Mouse (Mus musculus) heart, postnatal 10 days (tissue): ENCODE data around the gene Lekr1. TPM values are rescaled to one million over a fixed set of nuclear protein-coding genes. Genes with fewer than 3 reads are reported as not detected.
A peak's percentile ranks its signal among the peaks of the same experiment; 100 is the strongest.
"Not testable (repeated sequence)": the region's sequence is repeated elsewhere in the genome, so short reads cannot be mapped to it uniquely, and the experiment has no call there.

ENCODE experiments used
- DNase-seq, 2 experiments: peaks; one replicate each; pipeline ENCODE4 v3.0.0; 2021
- intact Hi-C: fragments of 180-260 bp; cut with DNase I; formaldehyde crosslinking; loops from one replicate; pipeline ENCODE4 v1.15.1; 2025
- total RNA-seq, 2 experiments: library from RNA; stranded (reverse); gene quantifications; 2 replicates each; pipeline ENCODE4 v1.2.3; 2021

The Lekr1 gene
- total RNA-seq, 2 experiments from 2014 or later = 2.9 to 3.5 TPM

DNA sequence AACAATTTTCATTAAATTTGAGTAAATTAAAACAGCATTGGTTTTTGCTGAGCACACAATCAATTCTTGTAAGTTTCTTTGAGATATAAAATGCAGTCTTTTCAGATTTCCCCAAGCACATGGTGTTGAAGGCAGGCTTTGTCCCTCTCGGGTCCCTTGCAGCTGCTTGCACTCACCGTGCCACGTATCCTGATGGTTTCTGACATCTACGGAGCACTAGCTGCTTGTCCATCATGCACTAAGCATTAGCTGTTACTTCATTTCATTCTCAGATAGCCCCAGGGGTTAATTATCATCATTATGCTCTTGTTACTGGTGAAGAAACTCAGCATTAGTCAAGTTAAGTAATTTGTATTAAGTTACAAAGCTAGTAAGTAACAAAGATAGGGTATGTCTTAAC lies 78.9 kb downstream of the Lekr1 start:
- intact Hi-C loops = no loop called here
- DNase-seq = no peak

DNA sequence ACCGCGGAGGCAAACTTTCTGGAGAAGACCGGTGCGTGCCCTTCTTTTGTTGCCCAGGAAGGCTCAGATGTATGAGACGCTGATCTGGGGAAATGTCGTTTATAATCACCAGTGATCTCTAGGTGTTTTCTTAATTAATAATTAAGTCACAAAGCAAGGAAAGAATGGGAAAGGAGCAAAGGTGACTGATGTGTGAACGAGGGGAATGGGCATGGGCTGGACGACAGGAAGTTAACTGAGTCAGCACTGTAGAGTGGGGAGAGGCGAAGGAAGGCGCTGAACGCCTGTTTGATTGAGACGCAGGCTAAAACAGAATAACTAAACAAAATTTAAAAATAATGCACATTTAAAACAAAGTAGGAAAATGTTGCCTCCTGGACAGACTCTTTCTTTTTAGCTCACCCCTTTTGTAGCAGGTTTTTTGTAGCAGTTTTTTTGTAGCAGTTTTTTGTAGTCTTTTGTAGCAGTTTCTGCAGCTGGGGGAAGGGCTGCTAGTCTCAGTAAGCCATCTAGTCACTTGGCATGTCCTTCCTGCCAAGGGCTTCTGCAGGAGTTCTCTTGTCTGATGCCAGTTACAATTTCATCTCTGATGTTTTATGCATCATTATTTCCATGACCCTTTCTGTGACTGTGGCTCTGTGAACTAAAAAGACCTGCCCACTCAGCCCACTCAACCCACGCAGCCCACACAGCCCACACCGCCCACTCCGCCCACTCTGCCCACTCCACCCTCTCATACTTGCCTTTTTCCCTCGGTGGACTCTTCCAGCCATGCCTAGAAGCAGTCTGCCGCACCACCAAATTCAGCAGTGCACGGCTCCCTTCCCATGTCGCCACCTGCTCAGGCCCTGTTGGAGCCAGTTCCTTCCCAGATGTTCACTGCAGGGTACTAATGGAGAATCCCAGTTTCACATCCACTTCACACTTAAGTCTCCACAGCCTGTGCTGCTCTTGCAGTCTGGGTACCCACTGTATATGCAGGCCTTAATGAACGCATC lies 98.8 kb downstream of the Lekr1 start:
- intact Hi-C loops = no loop called here
- DNase-seq = no peak

DNA sequence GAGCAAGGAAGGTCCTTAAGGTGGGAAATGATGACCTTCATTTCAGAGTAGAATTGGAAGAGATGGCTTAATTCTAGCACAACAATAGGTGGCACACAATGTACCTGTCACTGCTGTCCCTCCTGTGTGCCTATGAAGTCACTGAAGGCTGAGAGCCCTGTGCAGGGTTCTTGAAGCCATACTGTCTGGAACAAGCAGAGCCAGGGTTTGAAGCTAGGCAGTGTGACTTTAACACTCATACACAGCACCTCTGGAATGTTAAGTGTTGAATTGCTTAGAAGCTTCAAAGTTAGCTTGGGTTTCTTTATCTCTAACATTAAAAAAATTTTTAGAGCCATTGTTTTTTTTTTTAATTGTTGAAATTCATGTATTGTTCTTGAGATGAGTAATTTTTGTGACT lies 100.4 kb downstream of the Lekr1 start:
- DNase-seq = no peak
- intact Hi-C loops = no loop called here

DNA sequence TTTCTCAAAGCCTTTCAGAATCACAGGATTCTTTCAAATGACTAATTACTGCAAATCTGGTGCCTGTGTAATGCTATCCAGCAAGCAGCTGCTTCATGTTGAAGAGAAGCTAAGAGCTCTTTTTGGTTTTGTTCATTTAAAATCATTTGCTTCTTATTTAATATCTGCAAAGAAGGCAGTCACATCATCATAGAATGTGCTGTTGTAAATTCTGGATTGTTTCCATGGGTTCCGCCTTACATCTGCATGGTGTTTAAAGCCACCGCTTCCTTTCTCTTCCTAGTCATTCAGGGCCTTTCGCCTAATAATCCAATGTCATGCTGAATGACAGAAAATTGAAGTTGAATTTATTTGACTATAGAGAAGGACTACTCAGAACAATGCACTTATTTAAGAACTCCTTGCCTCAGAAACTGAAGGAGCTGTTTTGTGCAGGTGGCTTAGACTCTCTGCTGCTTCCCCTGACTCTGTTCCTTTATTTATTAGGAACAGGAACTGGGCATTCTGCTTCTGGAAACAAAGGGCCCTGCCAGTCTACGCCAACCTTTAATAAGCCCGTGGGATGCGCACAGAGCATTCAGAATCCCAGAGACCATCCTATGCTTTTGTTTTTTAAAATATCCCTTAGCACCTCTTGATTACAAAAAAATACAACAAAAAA lies 101.3 kb downstream of the Lekr1 start:
- DNase-seq = peak in 1 of 2 experiments; percentile 15
- intact Hi-C loops = no loop called here

DNA sequence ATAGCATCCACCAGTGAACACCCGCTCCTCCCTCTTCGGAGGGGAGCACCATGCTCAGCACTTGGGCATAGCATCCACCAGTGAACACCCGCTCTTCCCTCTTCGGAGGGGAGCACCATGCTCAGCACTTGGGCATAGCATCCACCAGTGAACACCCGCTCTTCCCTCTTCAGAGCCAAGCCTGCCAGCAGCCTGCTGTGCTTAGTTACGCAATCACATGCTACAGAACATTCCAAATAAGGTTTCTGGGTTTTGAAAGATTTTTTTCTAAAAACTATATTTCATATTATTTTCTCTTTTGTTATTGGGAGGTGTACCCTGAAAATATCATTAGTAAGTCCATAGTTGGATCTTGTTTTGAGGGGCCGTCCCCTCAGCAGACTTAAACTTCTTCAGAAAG lies 103.6 kb downstream of the Lekr1 start:
- DNase-seq, intact Hi-C loops: not testable (repeated sequence)

DNA sequence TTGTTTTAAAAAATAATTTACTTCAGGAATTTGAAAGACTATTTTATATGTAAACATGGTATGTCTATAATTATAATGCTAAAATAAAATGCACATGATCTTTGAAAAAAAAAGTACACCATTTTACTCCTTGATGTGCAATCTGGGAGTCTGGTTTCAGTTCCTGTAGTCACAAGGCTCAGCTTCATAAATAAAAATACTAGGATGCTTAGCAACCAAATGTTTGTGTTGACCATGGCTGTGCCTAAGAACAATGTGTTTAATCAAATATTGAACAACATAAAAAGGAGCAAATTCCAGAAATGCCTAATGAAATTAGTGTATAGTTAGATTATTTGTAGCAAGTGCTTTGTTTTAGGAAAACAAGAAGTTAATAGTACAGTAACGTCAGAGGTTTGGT lies 107.9 kb downstream of the Lekr1 start:
- DNase-seq = no peak
- intact Hi-C loops = no loop called here

DNA sequence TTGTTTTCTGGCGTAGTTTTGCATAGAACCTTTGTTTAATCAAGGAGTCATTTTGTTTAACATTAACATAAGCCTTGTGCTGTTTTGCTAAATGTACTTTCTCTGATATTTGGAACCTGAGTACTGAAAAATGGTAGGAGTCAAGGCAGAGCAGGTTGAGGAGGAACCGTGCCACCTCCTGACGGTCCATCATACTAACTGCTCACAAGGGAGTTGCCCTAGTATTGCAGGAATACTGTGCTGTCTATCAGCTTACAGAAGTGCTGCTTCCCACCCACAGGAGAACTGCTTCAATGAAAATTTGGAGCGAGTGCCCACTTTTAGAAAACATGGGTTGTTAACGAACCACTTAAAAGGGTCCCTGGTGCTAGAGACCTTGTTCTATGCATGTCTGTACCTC lies 109.1 kb downstream of the Lekr1 start:
- DNase-seq = no peak
- intact Hi-C loops = no loop called here

DNA sequence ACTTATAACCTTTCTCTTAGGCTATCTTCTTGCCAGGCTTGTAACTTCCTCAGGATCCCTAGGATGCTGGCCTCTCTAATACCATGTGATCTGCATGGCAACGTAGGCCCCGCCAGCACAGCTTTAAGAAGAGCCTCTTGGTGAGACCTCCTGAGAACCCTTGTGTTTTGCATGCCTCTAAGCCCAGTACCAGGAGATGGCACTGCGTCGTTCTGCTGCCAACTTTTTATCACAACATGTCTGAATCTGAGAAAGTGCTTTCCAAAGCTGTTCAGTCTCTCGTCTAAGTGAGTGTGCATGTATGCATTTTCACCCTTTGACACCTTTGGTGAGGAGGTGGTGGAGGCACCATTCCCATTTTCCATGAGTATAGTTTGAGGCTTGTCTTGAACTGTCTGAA lies 116.2 kb downstream of the Lekr1 start:
- intact Hi-C loops = no loop called here
- DNase-seq = no peak

DNA sequence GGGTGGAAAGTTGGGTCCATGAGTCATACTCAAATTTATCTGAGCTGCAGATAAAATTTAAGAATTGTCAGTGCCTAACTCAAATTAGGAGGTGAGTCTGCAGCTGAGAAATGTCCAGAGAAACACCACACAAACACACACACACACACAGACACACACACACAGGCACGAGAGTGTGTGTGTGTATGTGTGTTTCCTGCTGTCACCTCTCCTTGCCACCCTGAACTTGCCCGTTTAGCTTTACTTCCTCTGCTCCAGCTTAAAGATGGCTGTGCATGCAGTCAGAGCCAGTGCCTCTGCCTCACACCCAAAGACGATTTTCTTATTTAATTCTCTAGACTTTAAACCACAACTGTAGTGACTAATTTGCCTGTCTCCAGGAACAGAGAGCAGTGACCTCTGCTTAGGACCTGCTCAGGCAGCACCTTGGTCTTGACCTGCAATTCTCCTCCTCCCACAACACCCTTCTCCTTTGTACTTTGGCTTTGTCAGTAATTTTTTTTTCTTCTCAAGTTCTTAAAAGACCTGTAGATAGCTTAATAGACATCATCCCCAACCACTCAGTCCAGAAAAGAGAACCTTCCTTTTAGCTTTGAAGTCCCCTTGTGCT lies 124.2 kb downstream of the Lekr1 start:
- intact Hi-C loops = no loop called here
- DNase-seq = no peak

DNA sequence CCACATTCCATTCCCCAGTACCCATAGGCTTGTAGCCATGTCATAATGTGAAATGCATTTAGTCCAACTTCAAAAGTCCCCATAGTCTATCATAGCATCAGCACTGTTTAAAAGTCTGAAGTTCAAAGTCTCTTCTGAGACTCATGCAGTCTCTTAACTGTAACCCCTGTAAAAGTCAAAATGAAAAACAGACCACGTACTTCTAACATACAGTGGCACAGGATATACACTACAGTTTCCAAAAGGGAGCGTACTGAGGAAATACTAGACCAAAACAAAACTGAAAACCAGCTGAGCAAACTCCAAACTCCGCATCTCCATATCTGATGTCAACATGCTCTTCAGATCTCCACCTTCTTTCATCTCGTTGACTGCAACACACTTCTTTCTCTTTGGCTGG lies 127.5 kb downstream of the Lekr1 start:
- no peak for DNase-seq
- intact Hi-C loops = no loop called here

DNA sequence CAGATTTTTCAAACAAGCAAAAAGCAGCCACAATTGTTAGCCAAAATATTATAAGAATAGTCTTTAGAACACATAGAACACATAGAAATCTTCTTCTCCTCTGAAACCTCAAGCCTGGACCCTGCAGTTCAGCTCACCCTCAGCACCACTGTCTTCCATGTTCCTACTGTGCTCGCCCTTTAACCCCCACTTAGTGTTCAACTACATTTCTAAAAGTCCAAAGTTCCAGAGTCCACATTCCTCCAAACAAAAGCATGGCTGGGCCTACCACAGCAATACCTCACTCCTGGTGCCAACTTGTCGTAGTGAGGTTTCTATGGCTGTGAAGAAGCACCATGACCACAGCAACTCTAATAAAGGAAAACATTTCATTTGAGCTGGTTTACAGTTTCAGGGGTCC lies 128.7 kb downstream of the Lekr1 start:
- DNase-seq = no peak

DNA sequence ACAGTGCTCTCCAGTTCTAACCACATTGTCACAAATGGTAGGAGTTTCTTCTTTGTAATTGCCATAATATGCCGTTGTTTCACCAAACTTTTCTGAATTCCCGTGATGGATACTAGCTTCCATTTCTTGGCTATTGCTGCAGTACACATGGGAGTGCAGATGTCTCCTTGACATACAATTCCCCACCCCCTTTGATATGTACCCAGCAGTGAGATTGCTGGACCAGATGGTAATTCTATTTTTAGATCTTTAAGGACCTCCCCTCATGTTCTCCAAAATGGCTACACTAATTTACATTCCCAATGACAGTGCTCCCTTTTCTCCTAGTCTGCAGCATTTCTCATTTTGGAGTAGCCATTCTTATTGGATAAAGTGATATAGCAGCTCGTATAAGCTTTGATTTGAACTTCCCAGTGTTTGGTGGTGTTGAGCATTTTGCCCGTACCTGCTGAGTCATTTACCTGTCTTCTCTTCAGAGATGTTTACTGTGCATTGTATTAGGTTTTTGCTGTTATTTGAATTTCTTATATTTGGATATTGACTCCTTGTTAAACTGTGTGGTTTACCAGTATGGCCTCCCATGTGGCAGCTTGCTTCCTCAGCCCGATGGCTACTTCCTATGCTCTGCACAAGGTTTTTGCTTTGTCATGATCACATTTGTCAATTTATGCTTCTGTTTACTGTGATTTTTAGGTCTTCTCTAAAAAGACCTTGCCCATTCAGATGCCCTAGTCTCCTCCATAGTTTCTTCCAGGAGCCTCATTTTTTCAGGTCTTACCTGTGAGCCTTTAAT lies 131.5 kb downstream of the Lekr1 start:
- DNase-seq = no peak

More for the DNA sequence above, 128.7 kb downstream of the Lekr1 start:
- intact Hi-C loops = no loop called here

DNA sequence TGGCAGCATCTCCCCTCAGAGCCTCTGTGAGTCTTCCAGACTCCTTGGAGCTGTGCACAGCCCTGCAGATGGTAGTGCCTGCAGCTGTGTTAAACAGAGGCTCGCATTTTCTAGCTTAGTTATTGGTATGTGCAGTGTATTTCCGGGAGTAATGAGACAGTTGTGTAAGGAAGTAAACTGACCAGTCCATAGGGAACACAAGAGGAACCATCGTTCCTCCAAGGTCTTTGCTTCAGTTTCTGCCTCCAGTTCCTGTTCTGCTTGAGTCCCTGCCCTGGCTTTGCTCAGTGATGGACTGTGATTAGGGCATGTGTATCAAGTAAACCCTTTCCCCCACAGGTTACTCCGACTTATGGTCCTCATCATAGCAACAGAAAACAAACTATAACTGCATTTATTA lies 134.9 kb downstream of the Lekr1 start:
- intact Hi-C loops = no loop called here
- no peak for DNase-seq

More for the DNA sequence above, 131.5 kb downstream of the Lekr1 start:
- intact Hi-C loops = no loop called here

DNA sequence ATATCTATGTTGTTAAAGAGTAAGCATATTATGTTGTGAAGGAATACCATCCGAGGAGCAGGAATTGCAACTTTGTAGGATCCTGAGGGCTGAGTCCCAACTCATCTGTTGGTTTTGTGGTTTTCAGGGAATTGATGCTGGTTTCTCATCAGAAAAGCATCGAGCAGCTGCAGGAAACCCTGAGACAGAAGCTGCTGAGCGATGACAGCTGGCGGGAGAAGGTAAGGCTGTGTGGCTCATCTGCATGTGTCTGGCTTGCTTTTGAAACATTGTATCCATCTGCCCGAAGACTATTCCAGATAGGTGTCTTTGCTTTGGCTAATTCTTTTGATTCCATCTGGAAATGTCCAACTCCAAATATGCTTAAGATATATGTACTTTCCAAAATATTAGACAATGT lies 136.2 kb downstream of the Lekr1 start:
- peak; percentile 27 to 28 for DNase-seq
- intact Hi-C loops = no loop called here

DNA sequence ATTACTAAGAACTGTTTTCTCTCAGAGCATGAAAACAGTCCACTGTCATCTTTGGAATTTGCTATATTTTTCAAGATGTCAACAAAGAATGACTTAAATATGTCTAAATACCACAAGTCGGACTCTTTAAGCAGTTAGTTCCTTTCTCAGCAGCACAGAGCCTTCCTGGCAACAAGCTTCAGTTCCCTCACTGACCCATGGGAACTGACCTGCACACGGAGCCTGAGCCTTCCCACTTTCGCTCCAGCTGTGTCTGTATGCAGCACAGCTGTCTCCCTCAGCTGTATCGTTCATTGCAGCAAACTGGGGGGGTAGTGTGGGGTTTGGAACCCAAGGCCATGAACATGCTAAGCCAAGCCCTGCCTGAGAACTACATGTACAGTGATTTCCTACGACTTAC lies 136.8 kb downstream of the Lekr1 start:
- DNase-seq = peak; percentile 49 to 51
- intact Hi-C loops = no loop called here

DNA sequence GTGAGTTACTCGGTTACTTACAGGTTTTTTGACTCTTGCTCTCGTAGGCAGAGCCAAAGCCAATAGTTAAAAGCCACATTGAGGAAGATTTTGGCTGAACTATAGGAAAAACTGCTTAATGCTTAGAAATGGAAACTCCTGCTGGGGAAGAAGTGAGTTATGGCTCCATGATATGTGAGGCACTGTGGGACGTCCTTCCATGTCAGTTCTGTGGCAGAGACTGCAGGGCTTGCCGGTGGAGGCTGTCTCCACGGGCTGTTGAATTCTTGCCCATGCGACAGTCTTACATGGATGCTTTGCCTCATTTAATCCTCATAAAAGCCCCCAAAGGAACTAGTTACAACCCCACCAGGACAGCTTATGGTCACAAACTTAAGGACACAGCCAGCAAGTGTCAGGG lies 148.9 kb downstream of the Lekr1 start:
- intact Hi-C loops = no loop called here
- no peak for DNase-seq

DNA sequence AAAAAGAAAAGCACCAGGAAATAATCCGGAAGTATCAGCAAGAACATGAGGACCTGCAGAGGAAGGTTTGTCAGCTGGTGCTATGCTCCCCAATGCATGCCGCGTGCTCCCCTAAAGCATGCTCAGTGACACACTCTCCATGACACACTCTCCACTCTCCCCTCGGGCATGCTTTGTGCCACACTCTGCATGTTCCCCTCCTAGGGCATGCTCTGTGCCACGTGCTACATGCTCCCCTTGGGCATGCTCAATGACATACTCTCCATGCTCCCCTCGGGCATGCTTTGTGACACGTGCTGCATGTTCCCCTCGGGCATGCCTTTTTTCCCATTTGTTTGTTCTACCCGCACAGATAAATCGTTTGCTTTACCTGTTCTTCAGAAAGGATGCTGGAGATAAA lies 150.0 kb downstream of the Lekr1 start:
- no peak for DNase-seq
- intact Hi-C loops = no loop called here

DNA sequence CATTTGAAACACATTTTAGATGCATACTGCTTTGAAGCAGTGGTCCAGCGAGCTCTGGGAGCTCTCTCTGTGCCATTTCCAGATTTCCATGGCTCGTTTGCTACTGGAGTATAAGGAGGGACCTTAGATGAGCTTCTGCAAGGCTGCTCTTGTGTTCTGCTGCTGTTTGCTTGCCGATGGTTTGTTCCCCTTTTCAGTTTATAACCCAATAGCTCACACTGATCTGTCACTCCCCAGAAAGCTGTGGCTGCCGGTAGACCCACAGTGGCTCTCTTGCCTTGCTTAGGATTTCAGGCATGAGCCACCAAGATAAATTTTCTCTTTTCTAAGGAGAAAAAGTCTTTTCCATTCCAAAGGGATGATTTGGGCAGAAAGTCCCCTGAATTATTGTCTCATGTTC lies 152.6 kb downstream of the Lekr1 start:
- intact Hi-C loops = no loop called here
- DNase-seq = no peak

DNA sequence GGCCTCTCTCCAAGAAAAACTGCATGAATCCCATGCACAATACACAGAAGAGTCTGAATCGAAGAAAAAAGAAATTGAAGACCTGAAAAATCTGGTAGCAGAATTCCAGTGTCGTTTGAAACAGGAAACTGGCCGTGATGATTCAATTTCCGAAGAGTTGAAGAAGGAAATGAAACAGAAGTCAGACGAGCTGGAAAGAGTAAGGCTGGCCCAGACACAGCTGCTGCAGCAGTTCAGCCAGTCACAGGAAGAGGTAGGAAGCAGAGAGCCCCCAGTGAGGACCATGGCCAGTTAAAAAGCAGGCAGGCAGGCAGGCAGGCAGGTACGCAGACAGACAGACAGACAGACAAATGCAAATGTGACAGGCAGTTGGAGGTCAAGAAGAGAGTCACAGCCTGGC lies 153.8 kb downstream of the Lekr1 start:
- DNase-seq = no peak

DNA sequence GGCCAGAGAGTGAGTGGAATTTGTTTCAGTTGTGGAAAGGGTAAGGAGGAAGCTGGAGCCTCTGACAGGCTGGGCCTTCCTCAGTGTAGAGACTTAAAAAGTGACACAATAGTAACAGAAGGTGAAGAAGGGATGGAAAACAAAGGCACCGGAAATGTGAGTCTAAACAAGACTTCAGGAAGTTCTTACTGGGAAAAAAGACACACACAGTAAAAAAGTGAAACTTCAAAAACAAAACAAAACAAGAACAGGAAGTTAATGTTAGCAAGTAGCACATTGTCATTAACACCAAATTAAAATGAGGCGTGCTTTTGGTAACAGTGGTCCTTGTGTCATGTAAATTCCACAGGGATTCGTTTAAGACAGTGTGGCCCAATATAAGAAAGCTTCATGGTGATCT lies 158.9 kb downstream of the Lekr1 start:
- intact Hi-C loops = no loop called here

More for the DNA sequence above, 153.8 kb downstream of the Lekr1 start:
- intact Hi-C loops = no loop called here

DNA sequence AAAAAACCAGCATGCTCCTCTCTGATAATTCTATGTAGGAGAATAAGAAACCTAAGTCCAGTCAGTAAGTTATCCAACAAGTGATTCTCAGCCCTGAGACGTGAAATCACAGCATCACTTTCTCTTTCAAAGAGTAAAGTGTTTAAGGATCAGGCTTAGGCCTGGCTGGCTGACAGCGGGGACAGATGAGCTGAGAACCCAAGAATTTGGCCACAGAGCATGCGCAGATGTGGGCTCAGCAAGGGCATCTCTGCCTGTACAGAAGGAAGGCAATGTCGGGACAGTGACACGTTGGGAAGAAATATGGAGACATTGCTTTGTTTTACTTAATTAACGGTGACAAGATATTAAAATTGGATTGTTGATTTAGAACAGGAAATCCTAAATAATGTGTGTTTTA lies 160.7 kb downstream of the Lekr1 start:
- intact Hi-C loops = no loop called here
- no peak for DNase-seq

More for the DNA sequence above, 158.9 kb downstream of the Lekr1 start:
- DNase-seq = no peak
